30 mouse cellular contexts compared by ENCODE assay signal in genomic region chr4:65077906-65078615, GRCm38 (mm10). TPM values are rescaled to one million over a fixed set of nuclear protein-coding genes. Genes with fewer than 3 reads are reported as not detected.
A peak's percentile ranks its signal among the peaks of the same experiment; 100 is the strongest.
DNase-seq lines count a peak whose midpoint lies in the region; ATAC-seq and TF ChIP-seq lines count a peak whose summit lies in the region.
"Had no signal": no experiment of that assay in that cellular context is flagged by ENCODE, and none has a peak within 500 bp of the region (broad histone marks: within the 10 kb centered on the region; RNA-seq: fewer than 3 reads in every experiment).

No protein-coding gene starts in this region.

- no peak for TF ChIP-seq CTCF in layer of hippocampus, adult 2 months (conservative IDR thresholded peaks at IDR 0.05)
- no peak for TF ChIP-seq CTCF in stomach, postnatal 0 days (IDR thresholded peaks at IDR 0.05; ENCODE audit: low read depth)

- 74% methylated on average over 6 of the region's 6 CpGs for WGBS in stomach, postnatal 0 days

- no peak overlapping the region for H3K4me3 ChIP-seq in layer of hippocampus, adult 2 months
- no peak overlapping the region for H3K4me3 ChIP-seq in stomach, postnatal 0 days (ENCODE audit: low read depth, low read length)
- H3K4me3 ChIP-seq: embryonic facial prominence, embryonic 13.5 days; forebrain, embryonic 10.5 days; heart, adult 2 months; heart, embryonic 12.5 days; hindbrain, embryonic 13.5 days; limb, embryonic 13.5 days; lung, embryonic 15.5 days; megakaryocyte, embryonic 14.5 days; midbrain, embryonic 12.5 days had no signal

- no peak for ATAC-seq in megakaryocyte, adult 5-6 weeks (ENCODE audit: poor library complexity, severe bottlenecking)
- ATAC-seq in stomach, postnatal 0 days (ENCODE audit: low FRiP score, low TSS enrichment): no peak
- ATAC-seq: CD4-positive, CD25-positive, alpha-beta regulatory T cell, adult 4 months; forebrain, embryonic 16.5 days; intestine, embryonic 16.5 days had no signal

- H3K36me3 ChIP-seq in stomach, postnatal 0 days (ENCODE audit: control insufficient read depth, insufficient read depth, low read length): no peaks in the 10 kb centered on the region
- H3K36me3 ChIP-seq: embryonic facial prominence, embryonic 13.5 days; forebrain, embryonic 10.5 days; heart, embryonic 12.5 days; hindbrain, embryonic 13.5 days; limb, embryonic 13.5 days; lung, embryonic 15.5 days; midbrain, embryonic 12.5 days had no signal

- no peak for TF ChIP-seq EP300 in stomach, postnatal 0 days (optimal IDR thresholded peaks at IDR 0.05)

- no peak overlapping the region for H3K27ac ChIP-seq in layer of hippocampus, adult 2 months
- H3K27ac ChIP-seq in stomach, postnatal 0 days (replicated peaks): no peak overlapping the region
- H3K27ac ChIP-seq: embryonic facial prominence, embryonic 13.5 days; forebrain, embryonic 10.5 days; heart, adult 2 months; hindbrain, embryonic 13.5 days; limb, embryonic 13.5 days; lung, embryonic 15.5 days; midbrain, embryonic 12.5 days had no signal

- no peak overlapping the region for H3K4me2 ChIP-seq in stomach, postnatal 0 days (replicated peaks; ENCODE audit: low read depth)
- H3K4me2 ChIP-seq: embryonic facial prominence, embryonic 13.5 days; heart, embryonic 12.5 days; hindbrain, embryonic 13.5 days; limb, embryonic 13.5 days; liver, embryonic 11.5 days; lung, embryonic 15.5 days; midbrain, embryonic 12.5 days had no signal

- no peak overlapping the region for H3K9ac ChIP-seq in stomach, postnatal 0 days (ENCODE audit: low read length)
- H3K9ac ChIP-seq: embryonic facial prominence, embryonic 13.5 days; heart, embryonic 12.5 days; hindbrain, embryonic 13.5 days; limb, embryonic 13.5 days; lung, embryonic 15.5 days; midbrain, embryonic 12.5 days had no signal

- peak; percentile 4 for DNase-seq in layer of hippocampus, adult 9-11 months
- no peak for DNase-seq in layer of hippocampus, adult 2 months (ENCODE audit: low spot score in 2 of 2)
- peak; percentile 56 to 57 for DNase-seq in cerebellum, adult 18-20 months
- DNase-seq in cerebellum, postnatal 10 days: peak; percentile 17 to 27
- no peak for DNase-seq in kidney, adult 9 months
- no peak for DNase-seq in stomach, postnatal 0 days (ENCODE audit: low spot score)
- DNase-seq: adrenal gland, postnatal 14 days; embryo, embryonic 11 days; heart, adult 2 months; heart, postnatal 4 days; kidney, postnatal 25 days; lung, postnatal 36 days; retina, postnatal 1 day; right cerebral cortex, postnatal 25 days; spleen, adult 18-20 months; thymus, adult 18-20 months; thymus, postnatal 25 days had no signal

- no peaks in the 10 kb centered on the region for H3K4me1 ChIP-seq in stomach, postnatal 0 days (replicated peaks; ENCODE audit: control insufficient read depth, insufficient read depth)
- H3K4me1 ChIP-seq: embryonic facial prominence, embryonic 13.5 days; forebrain, embryonic 10.5 days; heart, embryonic 12.5 days; hindbrain, embryonic 13.5 days; limb, embryonic 13.5 days; lung, embryonic 15.5 days; megakaryocyte, embryonic 14.5 days; midbrain, embryonic 12.5 days had no signal

- H3K9me3 ChIP-seq in stomach, postnatal 0 days (ENCODE audit: control insufficient read depth, low read length): no peaks in the 10 kb centered on the region
- H3K9me3 ChIP-seq: embryonic facial prominence, embryonic 13.5 days; forebrain, embryonic 10.5 days; heart, embryonic 12.5 days; hindbrain, embryonic 13.5 days; limb, embryonic 13.5 days; lung, embryonic 15.5 days; megakaryocyte, embryonic 14.5 days; midbrain, embryonic 12.5 days had no signal

- H3K27me3 ChIP-seq in stomach, postnatal 0 days (ENCODE audit: control insufficient read depth, insufficient read depth, low read length): no peaks in the 10 kb centered on the region
- H3K27me3 ChIP-seq: embryonic facial prominence, embryonic 13.5 days; heart, embryonic 12.5 days; hindbrain, embryonic 13.5 days; limb, embryonic 13.5 days; lung, embryonic 15.5 days; megakaryocyte, embryonic 14.5 days; midbrain, embryonic 12.5 days had no signal

RNA-seq across cellular contexts. Expression of gene Pappa, which starts 45.9 kb away (rescaled TPM):
- 1 to 10 TPM; 1.3 to 1.5 TPM for total RNA-seq in layer of hippocampus, adult 2 months (2021)
- 0.09 and 0.20 TPM in 2 replicates for total RNA-seq in megakaryocyte, adult 5-6 weeks (2015)
- 0.11 and 0.16 TPM in 2 replicates for total RNA-seq in megakaryocyte, adult 5-6 weeks (2017)
- 0.62 and 0.72 TPM in 2 replicates for polyA plus RNA-seq in stomach, postnatal 0 days (2015; fragmentation: Nextera tagmentation; extraction: Ambion mirVana)

Comparison
In these comparisons a context has a peak if more than half of its experiments do, and no peak if none do; other contexts are left out.
1. DNase-seq: peak in layer of hippocampus, adult 9-11 months (single experiment), cerebellum, adult 18-20 months (2 of 2) and cerebellum, postnatal 10 days (2 of 2); none in layer of hippocampus, adult 2 months (0 of 2), kidney, adult 9 months (single experiment) and stomach, postnatal 0 days (single experiment).